Mouse (Mus musculus) gastrocnemius, adult 8-10 months (tissue): Measurements from ENCODE around the gene OR5BS1P. TPM values are rescaled to one million over a fixed set of nuclear protein-coding genes. Genes with fewer than 3 reads are reported as not detected.
"Not testable (repeated sequence)": the region's sequence is repeated elsewhere in the genome, so short reads cannot be mapped to it uniquely, and the experiment has no call there.

ENCODE experiments used
- DNase-seq, 2 experiments: peaks; one replicate each; pipeline ENCODE4 v3.0.0; 2022; ENCODE audit warnings: low spot score in 2 of 2
- microRNA-seq: library from miRNA; unstranded; fragments of <30 nt; microRNA quantifications from one replicate; pipeline ENCODE4 v1.2.0, GENCODE M21; 2022
- total RNA-seq, 4 experiments: library from RNA; stranded (reverse); gene quantifications; 2 replicates each; pipeline ENCODE4 v1.2.4; 2022

OR5BS1P gene
- total RNA-seq, 4 experiments from 2014 or later = not detected

DNA sequence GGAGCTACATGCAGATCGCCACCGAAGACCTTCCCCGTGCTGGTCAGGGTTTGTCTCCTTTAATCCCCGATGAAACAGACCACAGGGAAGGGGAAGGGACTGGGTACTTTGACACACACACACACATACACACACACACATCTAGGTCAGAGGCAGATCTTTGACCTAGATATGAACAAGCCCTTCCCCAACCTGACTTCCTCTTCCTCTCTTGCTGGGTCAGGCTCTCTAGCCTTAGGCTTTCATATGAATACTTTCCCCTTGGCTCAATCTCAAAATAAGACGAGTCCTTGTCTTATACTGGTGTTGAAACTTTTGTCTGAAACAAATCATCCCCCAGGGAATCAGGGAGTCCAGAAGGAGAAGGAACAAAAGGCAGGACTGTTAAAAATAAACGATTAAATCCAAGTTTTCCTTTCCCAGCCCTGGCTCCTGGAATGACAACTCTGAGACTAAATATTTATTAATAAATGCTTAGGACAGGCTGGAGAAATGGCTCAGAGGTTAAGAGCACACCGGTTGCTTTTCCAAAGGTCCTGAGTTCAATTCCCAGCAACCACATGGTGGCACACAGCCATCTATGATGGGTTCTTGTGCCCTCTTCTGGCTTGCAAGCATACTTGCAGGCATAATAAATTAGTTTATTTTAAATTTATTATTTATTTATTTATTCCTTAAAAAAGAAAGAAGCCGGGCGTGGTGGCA is 36.7 kb downstream of the OR5BS1P start:
- DNase-seq = no peak

GRCm38 (mm10) chr15:98507321-98507720 is 37.6 kb downstream of the OR5BS1P start:
- DNase-seq = no peak

- no peak for DNase-seq
Observed at GRCm38 (mm10) chr15:98509387-98509786, 39.7 kb downstream of the OR5BS1P start.

- DNase-seq = peak; percentile 52 to 58
Observed at GRCm38 (mm10) chr15:98510438-98511385, 41.0 kb downstream of the OR5BS1P start.

- DNase-seq = no peak
Observed at GRCm38 (mm10) chr15:98511386-98511928, 41.8 kb downstream of the OR5BS1P start.

- DNase-seq = no peak
Observed at GRCm38 (mm10) chr15:98512232-98512631, 42.5 kb downstream of the OR5BS1P start.

GRCm38 (mm10) chr15:98512799-98513321 is 43.2 kb downstream of the OR5BS1P start:
- DNase-seq = peak in 1 of 2 experiments; percentile 25

DNA sequence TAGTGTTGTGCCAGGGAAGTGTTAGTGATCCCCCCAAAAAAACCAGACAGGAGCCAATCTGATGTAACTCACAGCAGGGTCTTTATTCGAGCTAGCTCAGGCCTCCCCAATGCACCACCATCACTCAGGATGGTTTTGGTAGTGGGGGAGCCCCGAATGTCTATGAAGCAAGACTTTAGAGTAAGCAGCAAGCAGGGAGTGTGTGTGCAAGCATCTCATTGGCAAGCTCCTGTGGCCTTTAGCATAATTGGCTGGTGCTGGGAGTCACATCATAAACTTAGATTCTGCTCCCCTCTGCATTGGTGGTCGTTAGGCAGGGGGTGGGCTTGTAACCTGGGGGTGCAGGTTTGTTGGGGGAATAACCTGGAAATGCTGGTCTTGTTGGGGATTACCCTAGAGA is 44.0 kb downstream of the OR5BS1P start:
- DNase-seq = not testable (repeated sequence)

DNA sequence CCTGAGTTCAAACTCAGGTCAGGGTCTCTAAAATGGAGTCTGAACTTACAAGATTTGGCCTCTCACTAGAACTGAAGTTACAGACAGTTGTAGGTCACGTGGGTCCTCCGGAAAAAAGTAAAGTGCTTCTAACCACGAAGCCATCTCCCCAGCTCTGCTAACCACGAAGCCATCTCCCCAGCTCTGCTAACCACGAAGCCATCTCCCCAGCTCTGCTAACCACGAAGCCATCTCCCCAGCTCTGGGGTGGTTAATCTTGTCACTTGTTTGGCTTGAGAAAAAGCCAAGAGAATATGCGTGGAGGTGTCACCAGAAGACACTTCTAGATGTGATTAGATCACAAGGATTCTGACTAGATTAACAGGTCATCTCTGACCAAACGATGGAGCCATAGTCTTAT is 44.5 kb downstream of the OR5BS1P start:
- no peak for DNase-seq

DNA sequence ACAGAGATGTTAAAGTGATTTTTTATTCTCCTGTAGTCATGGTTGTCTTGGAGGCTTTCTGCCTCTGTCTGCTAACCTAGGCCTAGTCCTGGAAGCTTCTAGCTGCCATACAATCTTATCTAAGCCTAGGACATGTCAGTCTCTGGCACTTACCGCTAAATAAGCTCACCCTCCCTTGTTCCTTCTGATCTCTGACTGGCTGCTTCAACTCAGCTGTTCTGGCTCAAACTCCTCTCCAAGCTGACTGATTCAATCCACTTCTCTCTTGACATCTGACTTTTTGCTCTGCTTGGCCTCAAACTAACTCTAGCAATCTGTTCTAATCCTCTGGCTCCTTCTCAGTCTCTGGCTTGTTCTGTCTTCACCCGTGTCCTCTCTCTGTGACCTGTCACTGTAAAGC is 45.1 kb downstream of the OR5BS1P start:
- DNase-seq = not testable (repeated sequence)

DNA sequence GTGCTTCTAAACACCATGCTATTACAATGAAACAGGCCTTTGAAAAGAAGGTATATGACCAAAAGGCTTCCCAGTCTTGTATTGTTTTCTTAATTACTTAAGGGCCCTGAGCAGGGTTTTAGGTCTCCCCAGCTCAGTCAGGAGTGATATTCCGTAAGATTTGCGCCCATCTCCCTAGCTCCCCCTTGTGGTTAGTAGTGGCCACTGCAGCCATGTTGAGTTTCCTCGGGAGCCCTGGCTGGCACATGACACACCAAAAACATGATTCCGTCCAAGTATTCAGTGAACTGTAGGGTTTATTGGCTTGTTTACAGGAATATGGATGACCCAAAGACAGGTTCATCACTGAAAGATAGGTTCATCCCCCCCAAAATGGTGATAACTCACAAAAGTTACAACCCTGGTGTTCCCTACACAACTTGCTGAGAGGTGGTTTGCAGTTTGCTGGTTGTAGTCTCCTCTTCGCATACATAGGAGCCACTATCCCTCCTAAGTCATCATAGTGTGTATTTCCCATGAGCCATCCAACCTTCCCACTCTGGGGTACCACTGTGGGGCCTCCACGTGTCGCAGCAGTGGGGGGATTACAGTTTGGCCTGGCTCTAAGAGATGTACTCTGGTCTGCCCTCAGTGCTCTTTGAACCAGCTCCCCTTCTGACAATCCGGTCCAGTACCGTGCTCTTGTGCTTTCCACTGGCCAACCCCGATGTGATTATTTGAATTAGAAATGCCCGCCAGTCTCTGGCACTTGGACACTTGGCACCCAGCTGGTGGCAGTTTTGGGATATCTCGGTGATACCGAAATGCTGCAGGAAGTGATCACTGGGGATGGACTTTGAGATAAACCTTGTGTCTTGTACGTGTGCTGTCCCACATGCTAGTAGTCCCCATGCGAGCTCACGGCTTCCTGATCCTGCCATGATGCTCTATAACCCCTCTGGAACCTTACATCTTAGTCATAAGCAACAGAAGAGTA is 48.0 kb downstream of the OR5BS1P start:
- DNase-seq = peak in 1 of 2 experiments; percentile 36

- no peak for DNase-seq
Observed at GRCm38 (mm10) chr15:98521245-98521644, 51.5 kb downstream of the OR5BS1P start.

- DNase-seq = no peak
Observed at GRCm38 (mm10) chr15:98526057-98526456, 56.4 kb downstream of the OR5BS1P start.

- DNase-seq = no peak
Observed at GRCm38 (mm10) chr15:98527056-98527771, 57.5 kb downstream of the OR5BS1P start.

DNA sequence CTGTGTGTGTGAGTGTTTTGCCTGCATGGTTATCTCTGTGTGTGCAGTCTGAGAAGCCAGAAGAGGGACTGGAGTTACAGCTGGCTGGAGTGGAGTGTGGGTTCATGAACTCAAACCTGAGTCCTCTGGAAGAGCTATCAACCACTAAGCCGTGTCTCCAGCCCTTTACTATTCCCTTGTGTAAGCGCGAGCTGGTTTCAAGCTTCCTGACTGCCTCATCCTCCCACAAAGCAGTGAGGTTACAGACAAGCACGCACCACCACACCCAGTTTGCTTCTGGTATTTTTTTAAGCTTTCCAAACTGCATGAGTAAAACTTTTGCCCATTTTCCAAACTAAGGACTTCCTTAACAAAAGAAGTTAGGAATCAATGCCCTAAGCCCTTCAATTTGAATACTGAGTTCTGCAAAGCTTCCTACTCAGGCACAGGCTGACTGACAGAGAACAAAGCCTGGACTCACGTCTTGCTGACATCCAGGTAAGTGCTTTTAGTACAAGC is 58.4 kb downstream of the OR5BS1P start:
- DNase-seq = no peak

Small RNA genes within 50 kb of the gene (microRNA-seq; reads per million reads assigned to microRNA genes)
- 3.3 reads per million for gene Mir1291

Other genes starting within 250 kb of the OR5BS1P start
- gene Gm44579, start 248.9 kb upstream of the OR5BS1P start, total RNA-seq = not detected
- gene Olfr287, start 248.8 kb upstream of the OR5BS1P start, total RNA-seq = not detected
- not detected for gene Olfr286, start 235.4 kb upstream of the OR5BS1P start, total RNA-seq
- not detected for gene H1fnt, start 212.6 kb upstream of the OR5BS1P start, total RNA-seq
- gene Zfp641, start 173.7 kb upstream of the OR5BS1P start, total RNA-seq = 10 to 100 TPM in 3 of 4 experiments, 1 to 10 TPM in 1; 9.8 to 16.3 (median 13.7) TPM
- gene Olfr285, start 152.5 kb upstream of the OR5BS1P start, total RNA-seq = not detected
- gene Olfr284, start 128.9 kb upstream of the OR5BS1P start, total RNA-seq = not detected
- not detected for gene Olfr283, start 89.0 kb upstream of the OR5BS1P start, total RNA-seq
- not detected for gene Olfr282, start 38.7 kb upstream of the OR5BS1P start, total RNA-seq
- not detected for gene Olfr281, start 17.3 kb upstream of the OR5BS1P start, total RNA-seq
- gene Lalba, start 12.8 kb downstream of the OR5BS1P start, total RNA-seq = not detected
- not detected for gene Olfr279, start 22.5 kb downstream of the OR5BS1P start, total RNA-seq
- 10 to 100 TPM; 65.5 to 72.7 (median 69.8) TPM for gene Kansl2, start 64.4 kb downstream of the OR5BS1P start, total RNA-seq
- 10 to 100 TPM; 14.3 to 19.4 (median 15.7) TPM for gene Ccnt1, start 101.0 kb downstream of the OR5BS1P start, total RNA-seq
- gene 4930415O20Rik, start 101.1 kb downstream of the OR5BS1P start, total RNA-seq = under 1 TPM in 1 of 4 experiments, not detected in 3; 0.63 TPM
- gene Adcy6, start 140.2 kb downstream of the OR5BS1P start, total RNA-seq = 10 to 100 TPM; 13.4 to 21.4 (median 19.1) TPM
- gene Cacnb3, start 160.9 kb downstream of the OR5BS1P start, total RNA-seq = 1 to 10 TPM in 2 of 4 experiments, under 1 TPM in 2; 0.78 to 1.1 (median 1.0) TPM
- 10 to 100 TPM; 54.0 to 72.3 (median 63.4) TPM for gene Ddx23, start 193.0 kb downstream of the OR5BS1P start, total RNA-seq
- 1 to 10 TPM; 1.0 to 2.3 (median 1.1) TPM for gene Rnd1, start 207.6 kb downstream of the OR5BS1P start, total RNA-seq
- not detected for gene Ccdc65, start 238.3 kb downstream of the OR5BS1P start, total RNA-seq